Mouse (Mus musculus) CH12.LX (cell line): Measurements from ENCODE around the gene Armc3.

Source experiments
- EP300 ChIP-seq: IDR thresholded peaks from 2 replicates; pipeline ENCODE4 v1.6.1; 2011; ENCODE audit warnings: low read length, improper control_type of control experiment
- ETS1 ChIP-seq: conservative IDR thresholded peaks from 2 replicates; pipeline ENCODE4 v1.6.1; 2012; ENCODE audit warnings: low read depth, mild to moderate bottlenecking, inconsistent platforms, low read length, improper control_type of control experiment, moderate library complexity
- POLR2A ChIP-seq: IDR thresholded peaks from 2 replicates; pipeline ENCODE4 v1.6.1; 2011; ENCODE audit warnings: low read depth, mild to moderate bottlenecking, improper control_type of control experiment, low read length
- SMC3 ChIP-seq: IDR thresholded peaks from 2 replicates; pipeline ENCODE4 v1.6.1; 2011; ENCODE audit warnings: low read depth, low read length, improper control_type of control experiment
- USF1 ChIP-seq: IDR thresholded peaks from 2 replicates; pipeline ENCODE4 v1.6.1; 2014; ENCODE audit warnings: low read depth, mild to moderate bottlenecking, inconsistent platforms, low read length, improper control_type of control experiment

DNA sequence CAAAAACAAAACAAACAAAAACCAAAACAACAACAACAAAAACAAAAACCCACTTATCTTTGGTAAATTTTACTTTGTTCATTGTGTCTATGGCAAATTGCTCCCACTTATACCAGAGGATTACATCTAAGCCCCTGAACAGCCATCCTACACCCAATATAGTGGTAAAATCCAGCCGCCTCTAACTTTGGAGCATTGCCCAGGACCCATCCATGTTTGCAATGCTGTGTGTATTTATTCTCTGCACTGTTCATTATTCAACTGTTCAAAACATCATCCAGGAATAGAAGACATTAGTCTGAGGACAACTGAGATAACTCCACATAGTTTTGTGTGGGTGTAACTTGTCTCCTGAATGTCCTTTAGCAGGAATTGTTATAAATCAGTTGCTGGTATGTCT, 1.0 kb downstream of the Armc3 start:
- TF ChIP-seq SMC3 (no peak), USF1 (no peak), POLR2A (no peak), EP300 (no peak), ETS1 (no peak)
